Mouse (Mus musculus) NIH3T3 (cell line): ENCODE data around the gene Eif3i.

Experiments
- DNase-seq: peaks from one replicate; pipeline ENCODE4 v3.0.0-alpha.2; 2012; ENCODE audit warnings: low read depth

Eif3i gene

GRCm38 (mm10) chr4:129600233-129601158 is at the start of gene Eif3i, which contains the start of gene Tmem234:
Gene Eif3i (minus strand): TSS chr4:129600648.
Gene Tmem234 (plus strand): TSS chr4:129600668.
- DNase-seq = peak; percentile 90

- peak; percentile 53 for DNase-seq
Measured at GRCm38 (mm10) chr4:129648656-129649055, 48.2 kb upstream of the Eif3i start.

GRCm38 (mm10) chr4:129645204-129645603 is 44.8 kb upstream of the Eif3i start:
- no peak for DNase-seq

DNA sequence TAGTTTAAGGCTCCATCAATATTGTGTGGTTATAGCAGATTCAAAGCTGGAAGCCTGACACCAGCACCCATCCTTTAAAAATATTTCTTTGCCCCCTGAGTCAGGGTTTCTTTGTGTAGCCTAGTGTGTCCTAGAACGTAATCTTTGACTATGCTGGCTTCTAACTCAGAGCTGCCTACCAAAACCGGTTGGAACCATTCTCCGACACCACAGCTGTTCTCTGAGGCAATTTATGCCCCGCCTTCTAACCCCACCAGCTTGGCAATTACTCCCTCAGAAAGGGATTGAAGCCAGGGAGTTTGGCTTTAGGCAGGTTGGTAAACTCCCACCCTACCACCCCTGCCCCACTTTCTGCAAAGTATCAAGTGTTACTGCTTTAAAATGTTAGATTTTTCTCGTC is 41.3 kb upstream of the Eif3i start:
- peak; percentile 78 for DNase-seq

DNA sequence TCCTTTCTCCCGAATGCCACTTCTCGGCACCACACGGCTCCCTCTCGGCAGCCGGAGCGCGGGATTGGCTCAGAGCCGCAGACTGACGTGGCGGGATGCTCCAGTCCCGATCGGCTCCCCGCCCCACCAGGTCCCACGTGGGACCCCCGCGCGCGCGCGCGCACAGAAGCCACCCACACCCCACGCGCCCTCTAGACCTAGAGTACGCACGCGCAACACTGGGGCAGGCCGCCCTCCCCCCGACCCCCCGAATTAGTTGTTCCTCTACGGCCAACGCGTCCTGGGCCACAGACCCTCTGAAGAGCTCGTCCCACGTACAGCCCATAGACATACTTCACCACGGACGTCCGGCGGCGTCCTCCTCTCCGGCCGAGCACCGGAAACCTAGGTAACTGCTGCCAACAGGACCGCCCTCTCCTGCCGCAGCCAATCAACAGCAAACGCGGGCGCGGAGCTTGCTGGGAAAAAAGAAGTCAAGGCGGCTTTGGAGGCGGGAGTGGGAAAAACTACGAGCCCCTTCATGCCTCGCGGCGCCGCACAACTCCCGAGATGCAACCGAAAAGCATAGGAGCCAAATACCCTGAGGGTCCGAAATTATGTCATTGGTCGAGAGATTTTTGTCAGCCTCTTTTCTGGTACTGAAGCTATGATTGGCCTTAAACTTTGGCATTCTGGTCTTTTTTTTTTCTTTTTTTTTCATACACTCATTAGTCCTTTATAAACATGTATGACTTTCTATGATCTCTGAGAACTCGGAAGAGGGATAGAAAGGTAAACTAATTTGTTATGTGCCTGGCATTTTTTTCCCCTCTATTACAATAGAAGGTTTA is 40.4 kb upstream of the Eif3i start, which contains the start of gene Txlna:
Txlna (minus strand) TSS at position 428 of the 830 bp plus-strand sequence.
- peak; percentile 100 for DNase-seq

- DNase-seq = peak; percentile 65
Measured at GRCm38 (mm10) chr4:129640101-129640637, 39.7 kb upstream of the Eif3i start.

GRCm38 (mm10) chr4:129639221-129639620 is 38.8 kb upstream of the Eif3i start:
- DNase-seq = no peak

DNA sequence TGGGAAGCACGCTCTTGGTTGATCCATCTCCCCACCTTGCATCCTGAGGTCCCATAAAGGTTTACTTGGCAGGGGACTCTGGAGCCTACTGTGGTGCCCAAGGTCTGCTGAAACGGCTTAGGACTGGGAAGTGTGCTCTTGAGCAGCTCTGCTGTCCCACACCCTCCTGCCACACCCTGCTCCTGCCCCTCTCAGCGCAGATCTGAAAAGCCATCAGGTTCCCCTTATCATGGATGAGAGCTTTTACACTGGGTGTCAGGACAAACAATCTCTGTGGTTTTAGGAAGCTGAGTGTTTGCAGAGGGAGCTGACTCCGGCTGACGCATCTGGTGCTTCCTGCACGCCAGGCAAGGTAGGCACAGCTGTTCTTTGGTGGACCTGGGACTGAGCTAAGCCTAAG is 33.4 kb upstream of the Eif3i start:
- DNase-seq = no peak

GRCm38 (mm10) chr4:129631867-129632266 is 31.4 kb upstream of the Eif3i start:
- DNase-seq = no peak

GRCm38 (mm10) chr4:129630944-129631343 is 30.5 kb upstream of the Eif3i start:
- peak; percentile 33 for DNase-seq

DNA sequence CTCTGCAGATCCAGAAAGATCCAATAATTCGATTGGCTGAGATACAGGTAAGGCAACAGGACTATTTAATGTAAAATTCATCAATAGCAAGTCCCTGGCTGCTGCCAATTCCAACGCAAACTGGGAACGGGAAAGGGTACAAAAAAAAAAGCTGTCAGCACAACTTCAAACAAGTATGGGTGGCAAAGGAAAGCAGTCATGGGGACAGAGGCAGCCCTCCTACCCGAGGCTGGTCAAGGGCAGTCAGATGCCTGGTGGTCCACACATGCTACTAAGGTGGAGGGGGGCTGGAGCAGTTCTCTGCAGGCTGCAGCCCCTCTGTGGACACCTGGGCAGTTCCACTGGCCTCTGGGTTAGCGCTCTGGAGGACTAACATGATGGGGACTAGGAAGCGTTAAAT is 25.6 kb upstream of the Eif3i start:
- no peak for DNase-seq

GRCm38 (mm10) chr4:129625496-129625895 is 25.0 kb upstream of the Eif3i start:
- DNase-seq = no peak

DNA sequence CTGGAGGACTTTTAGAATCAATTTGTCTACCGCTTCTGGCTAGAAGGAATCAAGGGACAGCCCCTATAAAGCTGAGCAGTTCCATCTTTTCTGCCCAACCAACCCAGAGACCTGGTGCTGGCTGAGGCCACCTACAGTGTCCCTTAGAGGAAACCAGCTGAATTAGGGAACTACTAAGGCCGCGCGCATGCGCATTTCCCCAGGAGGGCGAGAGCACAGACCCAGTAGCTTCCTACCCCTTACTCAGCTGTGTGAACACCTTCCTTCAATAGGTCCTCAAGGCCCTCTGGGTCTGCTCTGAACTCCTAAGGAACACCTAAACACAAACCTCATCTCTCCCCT is 24.6 kb upstream of the Eif3i start:
- DNase-seq = no peak

- DNase-seq = peak; percentile 94
Measured at GRCm38 (mm10) chr4:129624281-129625028, 24.0 kb upstream of the Eif3i start.

GRCm38 (mm10) chr4:129623681-129624091 is 23.2 kb upstream of the Eif3i start, which contains the start of gene Ccdc28b:
Gene Ccdc28b (minus strand): TSS chr4:129623947.
- DNase-seq = peak; percentile 68

DNA sequence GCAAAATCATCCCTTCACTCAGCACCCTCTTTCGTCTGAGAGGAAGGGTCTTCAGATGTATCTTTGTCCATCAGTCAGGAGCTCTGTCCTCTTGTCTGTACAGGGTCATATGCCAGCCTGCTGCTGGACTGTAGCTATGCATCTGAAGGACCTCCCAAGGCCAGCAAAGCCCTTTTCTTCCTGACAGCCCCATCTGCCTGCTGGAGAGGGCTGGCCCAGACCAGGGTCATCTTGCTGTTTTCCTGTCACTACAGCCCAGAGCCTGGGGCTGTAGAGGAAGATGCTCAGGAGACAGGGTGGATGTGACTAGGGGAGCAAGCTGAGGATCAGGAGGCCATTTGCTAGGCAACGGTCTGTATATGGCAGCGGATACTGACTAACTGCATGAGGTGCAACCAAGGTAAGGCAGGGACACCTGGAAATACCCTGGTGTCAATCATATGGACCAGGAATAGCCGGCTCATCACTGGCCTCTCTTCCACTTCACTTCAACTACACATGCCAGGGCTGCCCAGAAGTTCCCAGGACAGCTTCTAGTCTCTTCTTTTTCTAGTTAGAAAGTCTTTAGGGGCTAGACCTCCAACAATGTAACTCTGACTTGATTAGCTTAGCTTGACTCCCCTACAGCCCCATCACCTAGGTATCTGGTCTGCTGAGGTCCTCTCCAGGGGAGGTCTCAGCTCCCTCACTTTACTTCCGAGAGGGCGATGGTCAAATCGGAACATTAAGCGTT is 22.5 kb upstream of the Eif3i start:
- peak; percentile 19 for DNase-seq

- DNase-seq = no peak
Measured at GRCm38 (mm10) chr4:129622120-129622802, 21.8 kb upstream of the Eif3i start.

- DNase-seq = no peak
Measured at GRCm38 (mm10) chr4:129621283-129621841, 20.9 kb upstream of the Eif3i start.

DNA sequence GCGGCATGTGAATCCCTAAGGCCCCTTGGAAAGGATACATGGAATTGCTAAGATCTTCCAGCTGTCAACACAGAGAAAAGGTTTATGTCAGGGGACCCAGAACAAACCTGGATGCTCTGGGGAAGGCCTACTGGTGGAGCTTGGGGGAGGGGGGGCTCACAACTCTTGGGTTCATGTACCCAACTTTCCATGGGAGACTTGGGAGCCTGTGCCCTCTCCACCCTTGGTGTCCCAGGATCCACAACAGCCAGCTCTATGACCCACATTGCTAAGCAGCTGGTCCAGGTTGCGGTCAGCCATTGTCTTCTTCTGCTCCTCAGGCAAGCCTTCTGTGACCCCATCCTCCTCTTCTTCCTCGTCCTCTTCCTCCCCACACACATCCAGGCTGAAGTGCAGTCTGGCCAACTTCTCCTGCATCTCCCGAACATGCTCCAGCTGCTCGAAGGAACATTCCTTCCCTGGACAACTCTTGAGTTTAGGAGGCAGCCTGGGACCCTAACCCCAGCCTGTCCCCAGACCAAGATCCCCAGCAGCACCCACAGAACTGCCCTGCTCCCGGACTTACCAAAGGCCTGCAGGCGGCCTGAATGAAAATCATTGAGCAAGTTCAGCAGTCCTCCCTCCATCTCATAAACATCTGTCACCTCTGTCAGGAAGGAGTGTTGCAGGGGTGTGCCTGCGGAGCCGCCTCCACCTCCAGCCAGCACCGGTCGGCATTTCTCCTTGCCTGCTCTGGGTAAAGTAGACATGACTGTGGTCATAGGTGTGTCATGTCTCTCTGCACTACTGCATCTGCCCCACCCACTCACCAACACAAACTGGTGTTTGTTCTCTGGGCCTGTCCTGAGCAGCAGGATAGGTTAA is 20.2 kb upstream of the Eif3i start:
- no peak for DNase-seq
